Mouse (Mus musculus): ENCODE data around the gene Zpbp2.
"Not testable (repeated sequence)": the region's sequence is repeated elsewhere in the genome, so short reads cannot be mapped to it uniquely, and the experiment has no call there.

Zpbp2 gene

GRCm38 (mm10) chr11:98589306-98589705 is 38.4 kb downstream of the Zpbp2 start:
- no peak for DNase-seq (ENCODE audit: extremely low spot score)

GRCm38 (mm10) chr11:98590548-98591445 is 39.9 kb downstream of the Zpbp2 start:
- no peak for DNase-seq (ENCODE audit: extremely low spot score)

GRCm38 (mm10) chr11:98595021-98595420 is 44.1 kb downstream of the Zpbp2 start:
- DNase-seq (ENCODE audit: extremely low spot score), result no peak

- no peak for DNase-seq (ENCODE audit: extremely low spot score)
Measured at GRCm38 (mm10) chr11:98595473-98595872, 44.6 kb downstream of the Zpbp2 start.

- DNase-seq (ENCODE audit: extremely low spot score), result no peak
Measured at GRCm38 (mm10) chr11:98595955-98596354, 45.1 kb downstream of the Zpbp2 start.

GRCm38 (mm10) chr11:98597363-98597762 is 46.5 kb downstream of the Zpbp2 start:
- DNase-seq (ENCODE audit: extremely low spot score), result peak; percentile 55

GRCm38 (mm10) chr11:98597991-98598390 is 47.1 kb downstream of the Zpbp2 start, which contains the start of gene Lrrc3c:
Lrrc3c (plus strand) TSS chr11:98598291.
- DNase-seq (ENCODE audit: extremely low spot score), result no peak

- DNase-seq (ENCODE audit: extremely low spot score), result no peak
Measured at GRCm38 (mm10) chr11:98598851-98599290, 48.0 kb downstream of the Zpbp2 start.

- DNase-seq (ENCODE audit: extremely low spot score), result no peak
Measured at GRCm38 (mm10) chr11:98599291-98599690, 48.4 kb downstream of the Zpbp2 start.

- peak; percentile 85 for DNase-seq (ENCODE audit: extremely low spot score)
Measured at GRCm38 (mm10) chr11:98602090-98602690, 51.3 kb downstream of the Zpbp2 start.

- DNase-seq (ENCODE audit: extremely low spot score), result no peak
Measured at GRCm38 (mm10) chr11:98603953-98604352, 53.1 kb downstream of the Zpbp2 start.

- DNase-seq (ENCODE audit: extremely low spot score), result not testable (repeated sequence)
Measured at GRCm38 (mm10) chr11:98604911-98605310, 54.0 kb downstream of the Zpbp2 start.

- peak; percentile 50 for DNase-seq (ENCODE audit: extremely low spot score)
Measured at GRCm38 (mm10) chr11:98606763-98607162, 55.9 kb downstream of the Zpbp2 start.

All from embryo, embryonic 9.5 days (tissue).